Mouse (Mus musculus): ENCODE results near the gene Tesk1. TPM values are rescaled to one million over a fixed set of nuclear protein-coding genes. Genes with fewer than 3 reads are reported as not detected.

Tesk1 gene
- polyA plus RNA-seq, 1 experiment from 2014 or later, result 40.0 TPM

DNA sequence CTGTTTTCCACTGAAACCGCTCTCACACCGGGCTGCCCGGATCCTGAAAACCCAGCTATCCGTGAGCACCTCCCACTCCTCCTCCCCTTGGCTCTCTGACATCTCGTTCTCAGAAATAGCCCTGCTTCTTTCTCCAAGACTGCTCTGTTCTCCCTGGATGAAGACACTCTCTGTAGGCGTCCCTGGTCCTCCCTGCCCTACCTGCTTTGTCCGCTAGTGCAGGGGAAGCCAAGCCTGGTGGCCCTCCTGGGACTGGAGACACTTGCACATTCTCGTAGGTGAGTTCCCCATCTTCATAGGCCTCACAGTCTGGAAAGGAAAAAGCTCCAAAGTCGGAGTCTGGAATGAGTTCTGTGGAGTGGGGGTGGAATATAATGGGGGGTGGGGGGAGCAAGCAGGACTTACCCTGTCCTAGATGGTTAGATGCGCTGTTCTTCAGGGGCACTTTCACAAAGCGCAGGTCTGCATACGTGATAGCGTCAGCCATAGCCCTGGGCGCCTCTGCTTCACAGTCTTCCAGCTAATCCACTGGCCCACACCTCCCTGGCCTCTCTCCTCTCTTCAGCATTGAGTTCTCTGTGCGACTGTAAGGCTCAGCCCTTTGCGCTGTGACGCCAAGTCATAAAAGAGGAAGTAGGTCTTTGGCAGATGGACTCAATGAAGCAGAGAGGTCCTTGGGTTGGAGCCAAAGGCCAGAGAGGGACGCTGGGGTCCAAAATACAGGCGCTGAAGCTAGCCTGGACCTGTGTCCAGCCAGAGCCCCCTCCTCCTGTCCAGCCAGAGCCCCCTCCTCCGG, 12.5 kb downstream of the Tesk1 start, which contains the start of gene Cd72:
Cd72 (minus strand) TSS at position 588 of the 796 bp plus-strand sequence.
- Histone ChIP-seq H3K27ac (peak within 1 kb of the TSS; percentile 78), H3K79me2 (ENCODE audit: inconsistent target) (peaks cover 45% of the 10 kb centered on the region), H3K36me3 (ENCODE audit: inconsistent target) (peaks cover 25% of the 10 kb centered on the region; the same call in 1 of the 2 replicates), H3K4me3 (ENCODE audit: inconsistent target) (peak within 1 kb of the TSS; percentile 53)
- WGBS (ENCODE audit: missing documents), result 6% methylated on average over 20 of the region's 20 CpGs

- 44% methylated on average over 4 of the region's 4 CpGs for WGBS (ENCODE audit: missing documents)
- H3K36me3 ChIP-seq (ENCODE audit: inconsistent target), result peaks cover 8% of the 10 kb centered on the region; the same call in 1 of the 2 replicates
- H3K27ac ChIP-seq, result no peak overlapping the region
- H3K4me3 ChIP-seq (ENCODE audit: inconsistent target), result no peak overlapping the region
- peaks cover 28% of the 10 kb centered on the region for H3K79me2 ChIP-seq (ENCODE audit: inconsistent target)
Measured at GRCm38 (mm10) chr4:43456470-43456869, 14.7 kb downstream of the Tesk1 start.

GRCm38 (mm10) chr4:43457124-43457523, 15.4 kb downstream of the Tesk1 start:
- Histone ChIP-seq H3K27ac (no peak overlapping the region), H3K4me3 (ENCODE audit: inconsistent target) (no peak overlapping the region), H3K79me2 (ENCODE audit: inconsistent target) (peaks cover 22% of the 10 kb centered on the region), H3K36me3 (ENCODE audit: inconsistent target) (peaks cover 2% of the 10 kb centered on the region; the same call in 1 of the 2 replicates)
- 42% methylated on average over 8 of the region's 8 CpGs for WGBS (ENCODE audit: missing documents)

DNA sequence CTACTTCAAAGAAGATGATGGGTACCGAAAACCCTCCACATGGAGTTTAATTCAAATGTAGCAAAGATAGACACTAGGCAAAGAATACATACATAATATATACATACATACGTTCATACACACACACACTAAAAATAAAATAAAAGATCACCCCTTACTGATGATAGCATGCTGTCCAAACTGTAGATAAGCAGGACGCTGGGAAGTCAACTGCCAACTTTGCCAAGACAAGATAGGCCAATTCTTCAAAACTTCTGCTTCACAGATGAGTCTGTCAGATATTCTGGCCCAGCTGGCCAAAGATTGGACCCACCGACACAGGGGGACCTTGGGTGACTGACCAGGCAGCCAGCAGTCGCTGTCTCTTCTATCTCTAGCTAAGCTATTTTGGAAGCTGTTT, 21.4 kb downstream of the Tesk1 start:
- WGBS (ENCODE audit: missing documents), result 96% methylated on average over 5 of the region's 5 CpGs
- H3K4me3 ChIP-seq (ENCODE audit: inconsistent target), result no peak overlapping the region
- no peaks in the 10 kb centered on the region for H3K79me2 ChIP-seq (ENCODE audit: inconsistent target)
- H3K27ac ChIP-seq, result no peak overlapping the region
- no peaks in the 10 kb centered on the region for H3K36me3 ChIP-seq (ENCODE audit: inconsistent target)

DNA sequence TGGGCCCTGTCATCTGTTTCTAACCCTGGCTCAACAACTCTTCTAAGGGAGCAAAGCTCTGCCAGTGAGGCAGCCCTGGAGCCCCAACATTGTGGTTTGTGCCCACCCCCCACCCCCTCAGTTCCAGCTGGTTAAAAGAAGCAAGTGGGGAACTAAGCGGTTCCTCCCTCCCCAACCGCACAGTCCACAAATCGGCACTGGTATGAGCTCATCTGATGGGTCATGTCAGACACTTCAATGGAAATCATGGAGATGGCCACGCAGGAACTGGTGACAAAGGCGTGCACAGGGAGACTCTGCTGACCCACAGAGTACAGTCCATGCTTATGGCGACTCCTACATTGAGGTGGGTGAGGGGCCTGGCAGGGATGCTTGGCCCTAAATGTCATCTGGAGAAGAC, 24.2 kb downstream of the Tesk1 start:
- Histone ChIP-seq H3K36me3 (ENCODE audit: inconsistent target) (no peaks in the 10 kb centered on the region), H3K27ac (peak overlapping the region; percentile 100), H3K4me3 (ENCODE audit: inconsistent target) (no peak overlapping the region), H3K79me2 (ENCODE audit: inconsistent target) (no peaks in the 10 kb centered on the region)
- WGBS (ENCODE audit: missing documents), result 18% methylated on average over 6 of the region's 6 CpGs

DNA sequence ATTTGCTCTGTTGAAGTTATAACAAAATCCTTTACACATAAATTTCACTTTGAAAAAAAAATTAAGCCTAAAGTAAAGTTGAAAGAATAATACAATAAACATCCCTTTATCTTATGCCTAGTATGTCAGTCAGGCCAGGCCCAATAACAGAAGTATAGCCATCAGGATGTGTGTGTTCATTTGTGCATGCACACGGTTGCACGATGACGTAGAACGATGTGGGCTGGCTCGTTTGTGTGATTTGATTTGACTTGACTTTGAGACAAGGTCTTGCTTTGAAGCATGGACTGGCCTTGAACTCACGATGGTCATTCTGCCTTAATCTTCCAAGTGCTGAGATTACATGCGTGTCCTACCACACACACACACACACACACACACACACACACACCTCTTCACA, 25.1 kb downstream of the Tesk1 start:
- WGBS (ENCODE audit: missing documents), result 91% methylated on average over 7 of the region's 7 CpGs
- Histone ChIP-seq H3K79me2 (ENCODE audit: inconsistent target) (no peaks in the 10 kb centered on the region), H3K27ac (peak overlapping the region; percentile 100), H3K4me3 (ENCODE audit: inconsistent target) (no peak overlapping the region), H3K36me3 (ENCODE audit: inconsistent target) (no peaks in the 10 kb centered on the region)

DNA sequence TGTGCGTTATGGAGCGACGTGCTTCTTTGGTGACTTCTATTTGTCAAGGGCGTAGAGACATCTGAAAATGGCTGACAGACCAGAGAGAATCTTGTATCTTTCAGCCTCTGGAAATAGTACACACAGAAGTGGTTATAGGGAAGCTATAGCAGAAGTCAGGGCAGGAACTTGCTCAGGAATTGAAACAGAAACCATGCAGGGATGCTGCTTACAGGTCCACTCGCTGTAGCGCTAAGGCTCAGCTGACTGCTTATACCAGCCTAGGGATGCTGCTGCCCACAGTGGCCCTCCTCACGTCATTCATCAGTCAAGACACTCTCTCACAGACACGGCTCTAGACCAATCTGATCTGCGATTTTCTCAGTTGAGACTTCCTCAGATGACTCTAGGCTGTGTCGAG, 28.6 kb downstream of the Tesk1 start:
- Histone ChIP-seq H3K79me2 (ENCODE audit: inconsistent target) (no peaks in the 10 kb centered on the region), H3K27ac (peak overlapping the region; percentile 37), H3K4me3 (ENCODE audit: inconsistent target) (no peak overlapping the region), H3K36me3 (ENCODE audit: inconsistent target) (no peaks in the 10 kb centered on the region)
- WGBS (ENCODE audit: missing documents), result 82% methylated on average over 10 of the region's 10 CpGs

DNA sequence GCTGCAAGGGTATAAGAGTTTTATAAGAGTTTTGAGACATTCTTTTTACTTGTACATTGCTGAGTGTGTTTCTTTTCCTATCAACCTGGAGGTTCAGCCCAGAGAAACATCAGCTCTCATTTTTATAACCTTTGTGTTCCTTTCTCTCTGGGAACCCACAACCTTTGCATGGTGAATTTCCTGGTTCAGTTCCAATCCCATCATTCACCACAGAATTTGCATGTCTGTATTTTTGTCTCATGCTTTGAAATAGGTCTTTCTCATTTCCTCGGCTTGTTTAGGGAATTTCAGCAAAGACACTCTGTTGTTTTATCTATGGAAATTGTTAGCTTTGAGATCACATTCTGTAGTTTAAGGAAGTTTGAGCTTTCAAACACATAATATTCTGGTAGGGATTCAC, 31.9 kb downstream of the Tesk1 start:
- Histone ChIP-seq H3K4me3 (ENCODE audit: inconsistent target) (no peak overlapping the region), H3K79me2 (ENCODE audit: inconsistent target) (no peaks in the 10 kb centered on the region), H3K36me3 (ENCODE audit: inconsistent target) (no peaks in the 10 kb centered on the region), H3K27ac (peak overlapping the region; percentile 57)
- WGBS (ENCODE audit: missing documents), result 0% methylated on average over 1 of the region's 1 CpGs

GRCm38 (mm10) chr4:43476604-43477003, 34.9 kb downstream of the Tesk1 start:
- Histone ChIP-seq H3K27ac (no peak overlapping the region), H3K36me3 (ENCODE audit: inconsistent target) (no peaks in the 10 kb centered on the region), H3K79me2 (ENCODE audit: inconsistent target) (no peaks in the 10 kb centered on the region), H3K4me3 (ENCODE audit: inconsistent target) (no peak overlapping the region)
- 63% methylated on average over 4 of the region's 6 CpGs for WGBS (ENCODE audit: missing documents)

- Histone ChIP-seq H3K36me3 (ENCODE audit: inconsistent target) (no peaks in the 10 kb centered on the region), H3K79me2 (ENCODE audit: inconsistent target) (no peaks in the 10 kb centered on the region), H3K27ac (peak overlapping the region; percentile 65), H3K4me3 (ENCODE audit: inconsistent target) (peak overlapping the region; percentile 9; the same call in 1 of the 2 replicates)
- 14% methylated on average over 11 of the region's 11 CpGs for WGBS (ENCODE audit: missing documents)
Measured at GRCm38 (mm10) chr4:43477857-43478533, 36.3 kb downstream of the Tesk1 start.

DNA sequence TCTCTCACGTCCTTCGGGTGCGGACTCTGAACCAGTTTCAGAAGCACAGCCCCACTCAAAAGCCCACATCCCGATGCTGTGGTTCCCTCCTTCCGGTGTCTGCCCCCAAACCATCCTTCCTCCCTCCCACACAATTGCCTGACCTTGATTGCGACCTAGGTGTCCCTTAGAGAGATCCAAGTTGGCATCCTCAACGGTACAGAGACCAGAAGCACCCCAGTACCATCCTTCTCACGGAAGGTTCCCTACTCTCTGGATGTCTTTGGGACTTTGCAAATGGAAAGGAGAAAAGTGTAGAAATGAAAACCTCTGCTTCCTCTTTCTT, 36.8 kb downstream of the Tesk1 start:
- 10% methylated on average over 8 of the region's 8 CpGs for WGBS (ENCODE audit: missing documents)
- H3K27ac ChIP-seq, result peak overlapping the region; percentile 65

DNA sequence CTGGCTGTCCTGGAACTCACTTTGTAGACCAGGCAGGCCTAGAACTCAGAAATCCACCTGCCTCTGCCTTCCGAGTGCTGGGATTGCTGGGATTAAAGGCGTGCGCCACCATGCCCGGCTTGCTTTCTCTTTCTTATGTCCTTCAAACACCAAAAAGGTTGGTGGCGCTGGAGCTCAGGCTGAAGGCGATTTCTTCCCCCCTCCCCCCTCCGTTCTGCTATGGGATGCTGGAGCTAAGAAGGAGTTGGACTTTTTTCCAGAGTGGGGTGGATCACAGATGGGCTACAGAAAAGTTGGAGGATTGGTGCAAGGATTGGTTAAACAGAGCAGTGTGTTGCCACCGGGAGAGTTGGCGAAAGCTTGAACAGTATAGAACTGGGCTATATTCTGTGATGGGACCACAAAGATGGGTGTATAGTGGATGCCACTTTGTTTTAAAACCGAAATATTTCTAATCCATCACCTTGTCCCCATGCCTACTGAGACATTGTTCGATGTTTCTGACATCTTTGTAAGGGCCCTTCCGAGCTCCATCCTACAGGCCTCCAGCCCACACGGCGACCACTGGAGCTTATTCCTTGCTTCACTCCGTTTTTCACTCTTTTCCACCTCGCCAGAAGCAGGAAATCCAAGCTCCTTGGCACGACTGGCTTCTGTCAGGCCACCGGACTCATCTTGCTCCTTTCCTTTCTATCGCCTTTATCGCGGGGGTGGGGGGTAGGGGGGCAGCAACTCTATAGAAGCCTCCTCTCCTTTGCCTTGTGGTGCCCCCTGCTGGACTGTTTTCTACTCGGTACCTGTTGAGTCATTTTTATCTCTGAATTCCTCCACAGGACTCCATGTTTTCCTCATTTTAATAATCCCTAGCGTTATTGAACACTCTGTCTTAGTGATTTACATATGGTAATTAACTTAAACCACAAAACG, 37.4 kb downstream of the Tesk1 start:
- Histone ChIP-seq H3K4me3 (ENCODE audit: inconsistent target) (no peak overlapping the region), H3K27ac (peak overlapping the region; percentile 65), H3K36me3 (ENCODE audit: inconsistent target) (no peaks in the 10 kb centered on the region), H3K79me2 (ENCODE audit: inconsistent target) (no peaks in the 10 kb centered on the region)
- WGBS (ENCODE audit: missing documents), result 52% methylated on average over 23 of the region's 24 CpGs

More for the DNA sequence above, 36.8 kb downstream of the Tesk1 start:
- Histone ChIP-seq H3K79me2 (ENCODE audit: inconsistent target) (no peaks in the 10 kb centered on the region), H3K36me3 (ENCODE audit: inconsistent target) (no peaks in the 10 kb centered on the region), H3K4me3 (ENCODE audit: inconsistent target) (peak overlapping the region; percentile 9; the same call in 1 of the 2 replicates)

DNA sequence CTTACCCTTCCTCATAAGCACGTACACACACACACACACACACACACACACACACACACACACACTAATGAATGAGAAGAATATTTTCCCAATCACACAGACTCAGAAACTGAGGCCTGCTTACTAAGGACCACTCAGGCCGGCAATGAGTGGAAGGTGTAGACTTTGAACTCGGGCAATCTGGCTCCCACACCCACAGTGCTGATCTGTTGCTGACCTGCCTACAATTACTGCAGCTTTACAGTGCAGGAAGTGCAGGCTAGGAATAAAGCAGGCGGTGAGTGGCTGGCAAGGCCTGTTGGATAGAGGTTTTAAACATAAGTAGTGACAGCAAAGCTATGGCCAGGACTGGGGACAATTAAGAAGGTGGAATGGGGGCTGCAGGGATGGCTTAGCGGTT, 39.2 kb downstream of the Tesk1 start:
- H3K27ac ChIP-seq, result no peak overlapping the region
- 94% methylated on average over 5 of the region's 5 CpGs for WGBS (ENCODE audit: missing documents)
- H3K36me3 ChIP-seq (ENCODE audit: inconsistent target), result no peaks in the 10 kb centered on the region
- H3K4me3 ChIP-seq (ENCODE audit: inconsistent target), result no peak overlapping the region
- H3K79me2 ChIP-seq (ENCODE audit: inconsistent target), result no peaks in the 10 kb centered on the region

DNA sequence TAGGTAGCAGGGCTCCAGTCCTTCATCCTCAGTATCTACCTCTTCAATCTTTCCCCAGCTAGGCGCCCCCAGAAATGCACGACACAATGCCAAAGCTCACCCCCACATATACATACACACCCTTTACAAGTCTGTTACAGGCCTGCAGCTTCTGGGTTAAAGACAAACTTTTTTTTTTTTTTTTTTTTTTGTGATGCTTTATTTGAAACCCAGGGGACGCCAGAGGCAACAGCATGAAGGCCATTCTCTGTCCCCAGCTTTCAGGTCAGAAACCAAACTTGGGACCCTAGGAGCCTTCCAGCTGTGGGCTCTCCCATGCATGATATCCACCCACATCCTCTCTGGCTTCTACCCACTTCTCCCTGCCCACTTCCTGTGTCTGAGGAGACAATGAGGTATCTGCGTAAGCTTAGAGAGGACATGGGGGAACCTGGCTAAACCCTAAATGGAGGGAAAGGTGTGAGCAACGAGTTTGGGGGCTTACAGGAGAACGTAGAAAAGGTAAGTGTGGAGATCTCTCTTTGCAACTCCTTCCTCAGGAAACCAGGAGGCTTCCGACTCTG, 40.2 kb downstream of the Tesk1 start:
- H3K4me3 ChIP-seq (ENCODE audit: inconsistent target), result no peak overlapping the region
- no peak overlapping the region for H3K27ac ChIP-seq
- no peaks in the 10 kb centered on the region for H3K36me3 ChIP-seq (ENCODE audit: inconsistent target)
- H3K79me2 ChIP-seq (ENCODE audit: inconsistent target), result no peaks in the 10 kb centered on the region
- WGBS (ENCODE audit: missing documents), result 45% methylated on average over 7 of the region's 7 CpGs
